Mouse (Mus musculus): Measurements from ENCODE around the gene Usp12.

DNA sequence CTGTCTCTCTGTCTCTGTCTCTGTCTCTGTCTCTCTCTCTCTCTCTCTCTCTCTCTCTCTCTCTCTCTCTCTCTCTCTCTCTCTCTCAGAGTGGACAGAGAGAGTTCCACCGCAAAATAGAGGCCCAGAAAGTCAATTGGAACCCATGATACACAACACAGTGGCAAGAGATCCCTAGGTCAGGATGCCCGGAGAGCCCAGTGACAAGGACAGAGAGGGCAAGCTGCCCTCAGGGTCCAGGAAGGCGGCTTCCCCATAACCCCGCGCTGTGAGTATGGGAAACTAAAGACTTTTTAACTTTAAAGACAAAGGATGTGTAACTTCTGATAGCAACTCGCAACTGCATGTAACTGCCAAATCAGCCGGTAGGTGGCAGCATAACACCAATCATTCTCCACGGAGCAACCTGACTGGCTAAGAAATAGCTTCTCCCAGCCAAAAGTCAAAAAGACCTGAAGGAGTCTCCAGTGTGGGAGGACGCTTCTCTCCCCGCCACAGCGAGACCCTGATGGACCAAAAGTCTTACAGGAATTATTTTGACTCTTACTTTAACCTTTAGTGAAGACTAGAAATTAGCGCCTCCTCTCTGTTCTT is 88.9 kb downstream of the Usp12 start:
- TF ChIP-seq CTCF (conservative IDR thresholded peaks at IDR 0.05; ENCODE audit: low read length) = peak; percentile 61
- no peak for TF ChIP-seq NANOG (IDR thresholded peaks at IDR 0.05; ENCODE audit: borderline replicate concordance, low read length)
- no peak for TF ChIP-seq POU5F1 (IDR thresholded peaks at IDR 0.05; ENCODE audit: borderline replicate concordance, low read length)
